Mouse (Mus musculus): ENCODE data around the gene Slc6a12. TPM values are rescaled to one million over a fixed set of nuclear protein-coding genes. Genes with fewer than 3 reads are reported as not detected.
A peak's percentile ranks its signal among the peaks of the same experiment; 100 is the strongest.
"Not testable (repeated sequence)": the region's sequence is repeated elsewhere in the genome, so short reads cannot be mapped to it uniquely, and the experiment has no call there.

Gene Slc6a12
- polyA plus RNA-seq, 1 experiment = 0.43 TPM

DNA sequence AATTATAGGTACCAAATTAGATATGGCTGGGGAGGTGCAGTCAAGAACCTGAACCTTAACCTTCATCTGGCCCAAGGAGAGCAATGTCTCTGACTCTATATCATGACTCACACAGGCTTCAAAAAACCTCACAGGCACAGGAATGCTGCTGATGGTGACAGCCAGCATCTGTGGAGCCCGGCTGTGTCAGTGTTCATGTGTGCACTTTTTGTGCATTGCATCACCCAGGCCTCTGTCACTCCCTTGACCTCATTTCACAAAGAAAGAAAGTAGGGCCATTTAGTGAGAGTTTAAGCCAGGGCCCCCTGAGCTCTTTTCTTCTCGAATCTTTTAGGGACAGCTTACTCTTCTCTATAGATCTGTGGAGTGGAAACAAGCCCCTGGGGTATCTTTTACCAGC lies 9.4 kb downstream of the Slc6a12 start:
- no peaks in the 10 kb centered on the region for H3K36me3 ChIP-seq (ENCODE audit: control insufficient read depth, insufficient read depth, low read length)
- TF ChIP-seq POLR2A (IDR thresholded peaks at IDR 0.05; ENCODE audit: control insufficient read depth, extremely low read depth, insufficient read depth, low read length, poor library complexity) (no peak), CTCF (IDR thresholded peaks at IDR 0.05; ENCODE audit: borderline replicate concordance, control insufficient read depth, extremely low read depth, insufficient read depth, low read length, poor library complexity) (no peak)
- H3K27ac ChIP-seq (ENCODE audit: control insufficient read depth, insufficient read depth, low read length) = no peak overlapping the region
- no peaks in the 10 kb centered on the region for H3K27me3 ChIP-seq (ENCODE audit: control insufficient read depth, insufficient read depth, low read length)
- H3K4me3 ChIP-seq (ENCODE audit: control insufficient read depth, insufficient read depth, low read length) = no peak overlapping the region
- no peaks in the 10 kb centered on the region for H3K4me1 ChIP-seq (replicated peaks; ENCODE audit: control insufficient read depth, insufficient read depth, low read length)
- no peak for DNase-seq
- WGBS = 76% methylated on average over 2 of the region's 2 CpGs

DNA sequence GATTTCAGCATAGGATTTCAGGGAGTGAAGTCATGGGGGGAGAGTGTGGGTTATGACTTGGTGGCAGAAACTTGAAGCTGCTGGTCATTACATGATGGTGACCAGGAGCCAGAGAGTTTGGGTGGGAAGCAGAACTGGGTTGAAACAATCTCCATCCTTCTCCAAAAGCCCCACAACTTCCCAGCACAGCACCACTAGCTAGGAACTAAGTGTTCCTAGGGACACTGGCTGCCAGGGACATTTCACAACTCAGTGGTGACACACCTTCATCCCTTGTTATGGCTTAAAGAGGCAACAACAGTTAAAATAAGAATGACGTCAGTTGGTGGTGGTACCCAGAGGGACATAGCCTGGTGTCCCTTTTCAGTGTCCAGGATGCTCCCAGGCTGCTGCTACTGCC lies 13.2 kb downstream of the Slc6a12 start:
- H3K4me1 ChIP-seq (replicated peaks; ENCODE audit: control insufficient read depth, insufficient read depth, low read length) = no peaks in the 10 kb centered on the region
- H3K27ac ChIP-seq (ENCODE audit: control insufficient read depth, insufficient read depth, low read length) = no peak overlapping the region
- TF ChIP-seq CTCF (IDR thresholded peaks at IDR 0.05; ENCODE audit: borderline replicate concordance, control insufficient read depth, extremely low read depth, insufficient read depth, low read length, poor library complexity) (no peak), POLR2A (IDR thresholded peaks at IDR 0.05; ENCODE audit: control insufficient read depth, extremely low read depth, insufficient read depth, low read length, poor library complexity) (no peak)
- WGBS = 97% methylated on average over 1 of the region's 1 CpGs
- no peaks in the 10 kb centered on the region for H3K36me3 ChIP-seq (ENCODE audit: control insufficient read depth, insufficient read depth, low read length)
- H3K27me3 ChIP-seq (ENCODE audit: control insufficient read depth, insufficient read depth, low read length) = no peaks in the 10 kb centered on the region
- DNase-seq = no peak
- no peak overlapping the region for H3K4me3 ChIP-seq (ENCODE audit: control insufficient read depth, insufficient read depth, low read length)

DNA sequence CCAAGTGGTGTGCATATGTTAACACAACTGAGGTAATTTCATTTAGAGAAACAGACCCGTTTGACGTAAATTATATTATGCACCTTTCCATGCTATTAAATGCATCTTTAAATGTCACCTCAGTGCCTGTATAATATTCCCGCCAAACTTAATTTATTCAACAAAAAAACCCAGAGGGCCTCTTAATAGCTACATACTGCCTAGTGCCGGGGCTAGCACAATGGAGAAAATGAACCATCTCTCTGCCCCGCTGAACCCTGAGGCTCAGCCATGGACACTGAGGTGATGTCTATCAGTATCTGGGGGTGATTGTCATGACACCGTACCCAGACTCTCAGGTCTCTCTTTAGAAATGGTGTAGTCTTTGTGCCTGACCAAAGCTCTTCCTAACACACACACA lies 14.4 kb downstream of the Slc6a12 start:
- TF ChIP-seq CTCF (IDR thresholded peaks at IDR 0.05; ENCODE audit: borderline replicate concordance, control insufficient read depth, extremely low read depth, insufficient read depth, low read length, poor library complexity) (no peak), POLR2A (IDR thresholded peaks at IDR 0.05; ENCODE audit: control insufficient read depth, extremely low read depth, insufficient read depth, low read length, poor library complexity) (no peak)
- 94% methylated on average over 6 of the region's 6 CpGs for WGBS
- no peaks in the 10 kb centered on the region for H3K36me3 ChIP-seq (ENCODE audit: control insufficient read depth, insufficient read depth, low read length)
- DNase-seq = no peak
- no peaks in the 10 kb centered on the region for H3K27me3 ChIP-seq (ENCODE audit: control insufficient read depth, insufficient read depth, low read length)
- H3K4me3 ChIP-seq (ENCODE audit: control insufficient read depth, insufficient read depth, low read length) = no peak overlapping the region
- H3K27ac ChIP-seq (ENCODE audit: control insufficient read depth, insufficient read depth, low read length) = no peak overlapping the region
- no peaks in the 10 kb centered on the region for H3K4me1 ChIP-seq (replicated peaks; ENCODE audit: control insufficient read depth, insufficient read depth, low read length)

DNA sequence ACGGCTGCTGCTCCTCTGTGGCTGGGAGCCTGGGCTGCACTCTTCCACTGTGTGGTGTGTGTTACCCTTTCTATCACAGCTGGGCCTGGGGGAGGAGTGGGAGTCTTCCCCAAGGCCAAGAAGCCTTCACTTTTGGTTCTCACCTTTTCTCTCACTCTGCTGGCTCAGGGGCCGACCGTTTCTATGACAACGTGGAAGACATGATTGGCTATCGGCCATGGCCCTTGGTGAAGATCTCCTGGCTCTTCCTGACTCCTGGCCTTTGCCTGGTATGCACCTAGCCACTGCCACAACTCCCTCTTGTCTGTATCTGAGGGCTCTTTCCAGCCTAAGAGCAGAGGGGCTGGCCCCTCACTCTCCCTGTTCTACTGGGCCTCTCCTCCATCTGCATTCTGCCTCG lies 20.2 kb downstream of the Slc6a12 start:
- WGBS = 88% methylated on average over 6 of the region's 6 CpGs
- TF ChIP-seq POLR2A (IDR thresholded peaks at IDR 0.05; ENCODE audit: control insufficient read depth, extremely low read depth, insufficient read depth, low read length, poor library complexity) = no peak
- no peak for TF ChIP-seq CTCF (IDR thresholded peaks at IDR 0.05; ENCODE audit: borderline replicate concordance, control insufficient read depth, extremely low read depth, insufficient read depth, low read length, poor library complexity)
- Histone ChIP-seq H3K36me3 (ENCODE audit: control insufficient read depth, insufficient read depth, low read length) (no peaks in the 10 kb centered on the region), H3K4me3 (ENCODE audit: control insufficient read depth, insufficient read depth, low read length) (no peak overlapping the region), H3K27me3 (ENCODE audit: control insufficient read depth, insufficient read depth, low read length) (no peaks in the 10 kb centered on the region), H3K4me1 (replicated peaks; ENCODE audit: control insufficient read depth, insufficient read depth, low read length) (no peaks in the 10 kb centered on the region), H3K27ac (ENCODE audit: control insufficient read depth, insufficient read depth, low read length) (no peak overlapping the region)
- no peak for DNase-seq

DNA sequence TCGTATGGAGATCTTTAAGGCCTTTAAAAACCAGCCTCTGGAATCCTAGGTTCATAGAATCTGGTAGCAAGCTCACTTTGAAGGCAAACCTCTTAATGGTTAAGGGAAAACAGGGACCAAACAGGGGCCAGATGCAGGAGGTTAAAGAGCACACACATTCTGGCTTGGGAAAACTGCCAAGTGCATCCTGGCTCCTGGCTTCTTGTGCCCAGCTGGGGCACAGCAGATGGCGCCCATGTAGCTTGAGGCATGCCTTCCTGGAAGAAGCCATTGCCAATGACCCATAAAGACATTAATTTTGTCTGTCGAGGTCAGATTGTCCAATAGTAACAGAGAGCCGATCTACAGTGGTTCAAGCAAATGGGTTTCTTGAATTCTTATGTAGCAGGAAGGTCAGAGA lies 21.1 kb downstream of the Slc6a12 start:
- 91% methylated on average over 4 of the region's 4 CpGs for WGBS
- no peak overlapping the region for H3K27ac ChIP-seq (ENCODE audit: control insufficient read depth, insufficient read depth, low read length)
- TF ChIP-seq CTCF (IDR thresholded peaks at IDR 0.05; ENCODE audit: borderline replicate concordance, control insufficient read depth, extremely low read depth, insufficient read depth, low read length, poor library complexity) (no peak), POLR2A (IDR thresholded peaks at IDR 0.05; ENCODE audit: control insufficient read depth, extremely low read depth, insufficient read depth, low read length, poor library complexity) (no peak)
- H3K36me3 ChIP-seq (ENCODE audit: control insufficient read depth, insufficient read depth, low read length) = no peaks in the 10 kb centered on the region
- H3K4me3 ChIP-seq (ENCODE audit: control insufficient read depth, insufficient read depth, low read length) = no peak overlapping the region
- no peaks in the 10 kb centered on the region for H3K27me3 ChIP-seq (ENCODE audit: control insufficient read depth, insufficient read depth, low read length)
- no peaks in the 10 kb centered on the region for H3K4me1 ChIP-seq (replicated peaks; ENCODE audit: control insufficient read depth, insufficient read depth, low read length)
- DNase-seq = no peak

DNA sequence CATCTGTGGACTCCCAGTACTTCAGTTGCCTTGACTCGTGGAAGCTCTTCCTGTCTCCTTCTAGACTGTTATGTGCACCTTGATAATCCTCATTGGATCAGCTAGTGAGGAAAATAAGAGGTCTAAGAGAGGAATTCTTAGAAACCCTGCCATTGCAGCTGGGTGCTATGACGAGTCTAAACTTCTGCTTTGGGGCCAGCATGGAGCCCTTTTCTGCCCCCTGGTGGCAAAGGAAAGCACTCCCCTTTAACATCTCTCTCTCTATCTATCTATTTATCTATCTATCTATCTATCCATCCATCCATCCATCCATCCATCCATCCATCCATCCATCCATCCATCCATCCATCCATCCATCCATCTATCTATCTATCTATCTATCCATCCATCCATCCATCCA lies 23.7 kb downstream of the Slc6a12 start:
- H3K4me1 ChIP-seq (replicated peaks; ENCODE audit: control insufficient read depth, insufficient read depth, low read length); H3K4me3 ChIP-seq (ENCODE audit: control insufficient read depth, insufficient read depth, low read length); H3K27ac ChIP-seq (ENCODE audit: control insufficient read depth, insufficient read depth, low read length); H3K36me3 ChIP-seq (ENCODE audit: control insufficient read depth, insufficient read depth, low read length); H3K27me3 ChIP-seq (ENCODE audit: control insufficient read depth, insufficient read depth, low read length): not testable (repeated sequence)
- WGBS = 6% methylated on average over 2 of the region's 2 CpGs
- DNase-seq = peak; percentile 23

DNA sequence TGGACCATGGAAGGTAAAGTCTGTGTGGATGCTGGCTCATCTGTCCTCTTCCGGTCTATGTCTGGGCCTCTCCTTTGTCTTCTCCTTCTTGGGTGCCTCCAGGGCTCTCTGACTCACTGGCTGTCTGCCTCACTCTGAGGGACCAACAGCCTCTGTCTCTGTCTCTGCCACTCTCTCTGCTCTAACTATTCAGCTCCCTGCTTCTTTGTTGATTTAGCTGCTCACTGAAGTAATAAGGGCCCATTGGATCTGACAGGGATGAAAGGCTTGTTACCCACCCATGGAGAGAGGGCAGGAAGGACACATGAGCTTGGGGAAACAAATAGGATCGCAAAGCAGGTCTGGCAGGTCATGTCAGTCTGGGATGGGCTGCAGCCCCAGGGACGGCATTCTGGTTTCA lies 24.2 kb downstream of the Slc6a12 start:
- Histone ChIP-seq H3K36me3 (ENCODE audit: control insufficient read depth, insufficient read depth, low read length) (no peaks in the 10 kb centered on the region), H3K4me1 (replicated peaks; ENCODE audit: control insufficient read depth, insufficient read depth, low read length) (no peaks in the 10 kb centered on the region), H3K27me3 (ENCODE audit: control insufficient read depth, insufficient read depth, low read length) (no peaks in the 10 kb centered on the region), H3K27ac (ENCODE audit: control insufficient read depth, insufficient read depth, low read length) (no peak overlapping the region), H3K4me3 (ENCODE audit: control insufficient read depth, insufficient read depth, low read length) (no peak overlapping the region)
- 90% methylated on average over 3 of the region's 3 CpGs for WGBS
- DNase-seq = no peak
- no peak for TF ChIP-seq CTCF (IDR thresholded peaks at IDR 0.05; ENCODE audit: borderline replicate concordance, control insufficient read depth, extremely low read depth, insufficient read depth, low read length, poor library complexity)
- no peak for TF ChIP-seq POLR2A (IDR thresholded peaks at IDR 0.05; ENCODE audit: control insufficient read depth, extremely low read depth, insufficient read depth, low read length, poor library complexity)

All from thymus, adult 2 months (tissue).